Mouse (Mus musculus) c-Kit-negative CD71-positive TER-119-positive erythroid progenitor cells, embryonic 14.5 days (primary cell): Measurements from ENCODE around the gene Smg6.
"Not testable (repeated sequence)": the region's sequence is repeated elsewhere in the genome, so short reads cannot be mapped to it uniquely, and the experiment has no call there.

Experiments
- DNase-seq: peaks from one replicate; pipeline ENCODE4 v3.0.0-alpha.2; 2013; ENCODE audit warnings: low read depth, low spot score

Smg6 gene

DNA sequence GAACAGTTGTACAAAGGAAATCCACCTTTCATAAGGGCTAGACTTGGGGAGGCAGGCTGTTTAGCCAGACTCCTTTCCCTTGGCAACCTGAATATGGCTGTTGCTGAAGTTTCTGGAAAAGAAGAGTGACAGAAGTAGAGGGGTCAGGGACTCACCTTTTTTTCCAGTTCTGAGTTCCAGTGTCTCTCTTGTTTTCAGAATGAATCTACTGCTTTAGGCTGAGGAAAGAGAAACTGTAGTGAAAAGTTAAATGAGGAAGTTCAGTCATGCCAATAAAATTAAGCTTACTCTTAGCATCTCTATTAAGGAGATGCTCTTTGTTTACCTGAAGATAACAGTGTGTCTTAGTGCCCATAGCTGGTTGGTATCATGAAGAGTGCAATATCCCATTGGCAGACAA is 69.2 kb downstream of the Smg6 start:
- no peak for DNase-seq

DNA sequence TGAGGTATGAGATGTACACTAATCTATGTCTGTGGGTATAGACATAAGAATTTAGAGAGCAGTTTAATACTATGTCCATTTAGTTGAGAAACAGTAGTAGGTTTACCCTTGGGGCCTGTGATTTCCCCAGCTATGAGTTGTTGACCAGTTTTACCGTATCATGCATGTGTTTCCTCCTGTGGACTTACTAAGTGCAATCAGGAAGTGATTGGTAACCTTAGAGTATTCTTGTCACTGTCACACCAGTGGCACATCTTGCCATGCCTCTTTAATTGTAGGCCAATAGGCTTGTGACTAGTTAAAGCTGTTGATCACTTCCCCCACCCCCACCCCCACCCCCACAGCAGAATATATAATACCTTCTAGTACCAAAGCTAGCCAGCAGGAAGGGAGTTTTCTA is 70.9 kb downstream of the Smg6 start:
- DNase-seq = no peak

DNA sequence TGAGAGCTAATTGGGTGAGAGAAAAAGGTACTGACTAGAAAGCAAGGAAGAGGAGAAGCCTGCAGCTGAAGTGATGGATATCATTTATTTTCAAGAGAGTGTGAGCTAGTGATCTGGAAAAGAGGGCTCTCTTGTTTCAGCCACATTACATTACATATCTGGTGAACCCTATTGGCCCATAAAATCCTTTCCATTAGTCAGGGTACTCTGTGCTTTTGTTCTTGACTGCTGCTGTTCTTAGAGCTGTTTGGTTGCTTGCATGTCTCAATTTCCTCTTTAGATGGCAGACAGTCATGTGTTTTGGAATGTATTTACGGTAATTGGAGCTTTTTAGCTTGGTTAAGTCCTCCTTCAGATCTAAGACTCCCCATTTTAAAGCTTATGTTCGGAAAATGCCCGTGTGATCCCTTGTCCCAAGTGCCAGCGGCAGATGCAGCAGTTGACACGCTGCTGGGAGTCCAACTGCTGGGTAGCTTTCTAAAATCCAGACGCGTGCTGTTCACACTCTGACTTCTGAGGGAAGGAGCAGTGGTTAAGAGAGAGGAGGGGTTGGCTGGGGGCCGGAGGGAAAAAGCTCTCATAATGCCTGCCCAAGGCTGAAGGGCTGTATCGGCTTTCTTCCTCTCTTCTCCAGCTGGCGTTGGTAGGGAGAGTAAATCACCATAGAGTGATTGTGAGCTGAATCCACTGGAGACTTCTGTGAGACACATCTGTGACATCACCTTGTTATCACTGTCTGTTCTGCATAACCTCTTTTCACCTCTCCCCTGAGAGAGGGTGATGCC is 75.4 kb downstream of the Smg6 start:
- no peak for DNase-seq

DNA sequence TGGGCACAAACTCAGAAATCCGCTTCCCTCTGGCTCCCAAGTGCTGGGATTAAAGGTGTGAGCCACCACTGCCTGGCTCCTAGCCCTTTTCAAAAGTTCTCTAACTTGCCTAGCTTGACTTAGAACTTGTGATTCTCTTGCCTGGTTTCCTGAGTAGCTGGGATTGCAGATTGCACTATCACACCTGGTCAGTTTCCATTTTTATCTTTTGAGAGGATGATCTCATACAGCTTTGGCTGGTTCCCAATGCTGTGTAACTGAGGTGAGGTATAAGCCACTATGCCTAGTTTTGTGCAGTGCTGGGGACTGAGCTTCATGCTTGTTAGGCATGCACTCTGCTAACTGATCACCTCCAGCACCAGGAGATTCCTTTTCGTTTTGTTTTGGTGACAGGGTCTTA is 82.6 kb downstream of the Smg6 start:
- DNase-seq = no peak

DNA sequence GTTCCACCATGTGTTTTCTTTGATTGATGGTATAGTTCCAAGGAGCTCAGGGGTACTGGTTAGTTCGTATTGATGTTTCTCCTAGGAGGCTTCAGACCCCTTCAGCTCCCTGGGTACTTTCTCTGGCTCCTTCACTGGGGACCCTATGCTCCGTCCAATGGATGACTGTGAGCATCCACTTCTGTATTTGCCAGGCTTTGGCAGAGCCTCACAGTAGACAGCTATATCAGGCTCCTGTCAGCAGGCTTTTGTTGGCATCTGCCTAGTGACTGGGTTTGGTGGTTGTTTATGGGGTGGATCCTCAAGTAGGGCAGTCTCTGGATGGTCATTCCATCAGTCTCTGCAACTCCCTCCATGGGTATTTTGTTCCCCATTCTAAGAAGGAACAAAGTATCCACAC is 83.9 kb downstream of the Smg6 start:
- not testable (repeated sequence) for DNase-seq

DNA sequence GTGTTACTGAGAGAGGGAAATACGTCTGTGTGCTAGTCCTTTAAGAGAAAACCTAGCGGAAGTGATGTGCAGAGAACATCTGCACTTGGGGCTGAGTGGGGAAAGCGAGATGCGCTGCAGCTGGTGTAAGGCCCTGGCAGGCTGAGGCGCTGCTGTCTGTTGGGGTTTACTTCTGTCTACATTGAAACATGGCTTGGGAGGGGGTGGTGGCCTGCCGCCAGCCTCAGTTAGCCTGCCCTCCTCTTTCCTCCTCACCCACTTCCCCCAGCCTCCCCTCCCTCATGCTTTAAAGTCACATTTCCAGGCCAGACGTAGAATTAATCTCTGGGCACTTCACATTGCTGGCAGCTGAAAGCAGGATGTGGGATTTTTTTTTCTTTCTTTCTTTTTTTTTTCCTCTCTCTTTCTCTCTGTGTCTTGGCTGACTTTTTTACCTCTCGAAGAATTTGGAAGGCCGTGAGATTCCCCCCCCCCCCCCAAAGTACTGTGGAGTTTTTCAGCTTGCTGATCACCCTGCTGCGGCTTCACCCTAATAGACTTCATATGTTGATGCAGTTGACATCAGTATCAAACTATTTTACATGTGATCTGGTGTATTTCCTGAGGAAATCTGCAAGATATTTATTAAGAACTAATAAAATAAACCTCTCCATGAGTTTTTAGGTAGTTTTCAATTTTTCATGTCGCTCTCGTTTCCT is 87.5 kb downstream of the Smg6 start:
- no peak for DNase-seq

DNA sequence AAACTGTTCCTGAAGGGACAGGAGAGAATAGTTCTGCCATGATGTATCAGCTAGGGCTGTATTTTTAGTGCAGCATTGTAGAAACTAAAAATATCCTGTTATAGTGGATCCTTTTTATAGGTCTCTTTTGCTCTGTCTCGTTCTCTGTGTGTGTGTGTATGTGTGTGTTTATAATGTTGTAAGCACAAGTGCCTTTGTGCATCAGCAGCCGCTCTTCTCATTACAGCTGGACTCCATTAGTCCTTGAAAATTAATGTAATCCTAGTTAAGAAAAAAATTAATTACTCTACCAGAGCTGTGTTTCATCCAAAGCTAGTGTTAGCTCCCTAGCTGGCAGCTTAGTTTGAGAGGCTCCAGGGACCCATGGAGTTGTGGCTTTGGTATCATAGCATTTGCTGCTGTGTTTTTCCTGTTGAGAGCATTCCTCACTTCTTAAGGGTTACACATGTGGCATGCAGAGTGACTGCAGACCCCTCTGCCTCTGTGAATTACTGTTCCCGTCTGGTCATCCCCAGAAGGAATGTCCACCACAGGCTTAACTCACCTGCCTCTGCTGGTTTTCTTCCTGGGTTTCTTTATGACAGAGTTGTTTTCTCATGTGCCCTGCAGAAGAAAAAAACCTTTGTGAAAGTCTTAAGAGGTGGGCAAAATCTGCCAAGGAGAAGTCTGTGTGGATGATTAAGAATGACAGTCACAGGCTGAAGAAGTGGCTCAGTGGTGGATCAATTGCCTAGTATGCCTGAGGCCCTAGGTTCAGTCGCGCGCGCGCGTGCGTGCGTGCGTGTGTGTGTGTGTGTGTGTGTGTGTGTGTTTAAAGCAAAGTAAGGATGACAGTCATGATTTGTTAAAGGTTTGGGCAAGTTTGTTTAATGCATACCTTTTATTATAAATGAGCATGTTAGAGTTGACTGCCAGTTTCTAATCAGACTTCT is 88.4 kb downstream of the Smg6 start:
- no peak for DNase-seq

DNA sequence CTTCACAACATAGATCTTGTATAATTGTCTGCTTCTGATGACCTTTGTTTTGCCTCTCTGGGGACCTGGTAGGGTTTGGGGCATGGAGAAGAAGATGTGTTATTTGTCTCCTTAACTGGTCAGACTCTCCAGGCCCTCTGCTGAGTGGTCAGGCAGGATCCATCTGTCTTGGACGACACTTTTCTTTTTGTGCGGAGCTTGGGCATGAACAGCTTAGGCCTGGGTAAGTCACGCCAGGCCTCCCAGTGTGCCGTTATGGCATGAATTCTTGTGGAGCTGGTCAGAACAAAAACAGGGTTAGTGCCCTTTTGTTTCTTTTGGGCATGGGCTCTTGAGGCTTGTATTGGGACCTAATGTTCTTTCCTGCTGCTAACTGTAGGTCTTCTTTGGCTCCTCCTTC is 89.2 kb downstream of the Smg6 start:
- no peak for DNase-seq

DNA sequence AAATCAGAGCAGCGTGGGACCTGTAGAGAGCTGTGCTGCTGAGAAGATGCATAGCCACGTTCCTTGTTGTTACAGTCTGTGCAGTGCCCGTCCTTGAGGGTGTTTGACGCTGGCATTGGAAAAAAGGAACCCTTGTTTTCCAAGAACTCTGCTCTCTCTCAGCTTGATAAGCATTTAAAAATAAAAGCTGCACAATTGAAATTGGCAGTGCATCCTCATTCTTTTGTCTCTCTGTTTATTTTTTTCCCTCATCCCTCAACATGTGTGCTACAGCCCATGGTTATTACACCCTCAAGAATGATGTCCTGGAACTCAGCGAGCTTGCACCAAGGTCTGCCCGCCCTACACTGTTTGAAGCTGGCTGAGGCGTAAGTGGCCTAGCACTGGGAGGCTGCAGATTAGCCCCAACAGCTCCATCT is 89.8 kb downstream of the Smg6 start:
- DNase-seq = no peak

DNA sequence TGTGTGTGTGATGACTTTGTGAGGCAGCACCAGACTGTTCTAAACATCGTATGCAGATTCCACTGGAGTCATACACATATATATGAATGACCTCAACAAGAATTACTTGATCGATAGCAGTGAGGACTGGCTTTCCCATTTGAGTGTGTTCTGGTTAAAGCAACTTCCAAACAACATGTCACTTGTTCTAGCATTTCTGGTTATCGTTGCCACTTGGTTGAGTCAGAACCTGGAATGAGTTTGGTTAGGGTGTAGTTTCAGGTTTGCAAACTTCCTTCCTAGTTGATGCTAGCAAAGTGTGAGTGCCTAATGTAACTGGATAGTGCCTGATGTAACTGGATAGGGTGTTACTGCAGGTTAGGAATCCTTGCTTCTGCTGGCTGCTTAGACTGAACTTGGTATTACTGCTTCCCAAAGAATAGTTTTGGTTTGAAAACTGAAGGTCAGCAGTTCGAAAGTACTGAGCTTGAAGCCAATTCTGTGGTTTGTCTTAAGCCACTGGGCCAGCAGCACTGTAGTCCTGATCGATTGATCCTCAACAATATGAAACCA is 90.8 kb downstream of the Smg6 start:
- DNase-seq = no peak

DNA sequence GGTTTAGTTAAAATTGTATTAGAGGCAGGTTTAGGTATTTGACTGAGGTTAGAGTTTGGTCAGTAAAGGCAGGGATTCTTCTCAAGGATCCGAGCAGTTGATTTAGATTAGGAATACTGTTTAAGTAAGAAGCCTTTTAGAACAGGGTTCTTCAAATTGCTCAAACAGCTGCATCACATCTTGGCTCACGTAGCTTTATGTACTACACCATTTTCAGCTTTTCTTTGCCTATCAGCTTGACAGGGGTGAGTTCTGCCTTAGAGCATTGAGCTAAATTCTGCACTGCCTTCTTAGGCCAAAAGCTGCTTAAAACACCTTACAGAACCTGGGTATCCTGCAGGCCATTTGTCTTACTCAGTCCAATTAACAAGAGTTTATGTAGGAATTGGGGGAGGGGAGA is 92.2 kb downstream of the Smg6 start:
- DNase-seq = no peak

DNA sequence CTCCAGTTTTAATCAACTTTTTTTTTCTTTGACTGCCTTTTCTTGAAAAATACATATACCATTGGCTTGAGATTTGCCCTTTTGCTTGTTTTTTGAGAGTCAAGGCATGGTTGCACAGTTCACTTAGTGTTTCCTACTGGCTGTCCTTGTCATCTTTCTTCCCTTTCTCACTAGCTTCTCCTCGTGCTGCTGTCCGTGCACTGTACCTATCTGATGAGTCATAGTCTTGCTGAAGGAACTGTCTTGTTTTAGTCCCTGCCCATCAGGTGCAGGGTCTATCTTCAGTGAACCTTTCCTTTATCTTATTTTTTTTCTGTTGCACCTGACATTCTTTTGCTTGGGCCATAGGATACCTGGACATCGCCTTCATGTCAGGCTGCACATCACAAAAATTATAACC is 101.4 kb downstream of the Smg6 start:
- DNase-seq = no peak

DNA sequence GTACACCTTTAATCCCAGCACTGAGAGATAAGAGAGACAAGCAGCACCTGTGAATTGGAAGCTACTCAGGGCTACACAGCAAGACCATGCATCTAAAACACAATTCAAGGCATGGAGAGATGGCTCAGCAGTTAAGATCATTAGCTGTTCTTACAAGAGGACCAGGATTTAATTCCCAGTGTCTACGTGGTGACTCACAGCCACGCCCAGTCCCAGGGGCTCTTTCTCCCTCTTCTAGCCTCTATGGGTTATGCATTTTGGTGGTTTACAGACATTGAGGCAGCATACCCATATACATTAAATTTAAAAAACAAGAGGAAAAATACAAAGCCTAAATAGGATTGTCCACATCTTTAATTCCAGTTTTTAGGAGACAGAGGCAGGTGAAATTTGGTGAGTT is 102.0 kb downstream of the Smg6 start:
- no peak for DNase-seq

DNA sequence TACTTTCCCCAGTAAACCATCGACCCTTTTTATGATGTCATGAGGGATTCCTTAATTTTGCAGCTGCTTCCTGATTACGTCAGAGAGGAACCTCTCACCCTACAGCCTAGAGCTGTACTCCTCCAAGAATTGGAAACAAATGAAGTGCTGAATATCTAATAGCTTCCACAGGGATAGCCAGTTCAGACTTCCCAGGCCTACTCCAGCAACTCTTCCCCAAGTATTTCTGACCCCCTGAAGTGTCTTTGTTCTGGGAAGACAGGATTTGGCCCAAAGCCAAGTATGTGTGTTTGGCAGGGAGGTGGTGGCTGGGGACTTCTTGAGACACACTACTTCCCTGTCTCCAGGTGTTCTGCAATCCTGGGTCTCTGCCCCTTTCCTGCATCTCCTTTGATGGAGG is 105.6 kb downstream of the Smg6 start:
- DNase-seq = no peak

DNA sequence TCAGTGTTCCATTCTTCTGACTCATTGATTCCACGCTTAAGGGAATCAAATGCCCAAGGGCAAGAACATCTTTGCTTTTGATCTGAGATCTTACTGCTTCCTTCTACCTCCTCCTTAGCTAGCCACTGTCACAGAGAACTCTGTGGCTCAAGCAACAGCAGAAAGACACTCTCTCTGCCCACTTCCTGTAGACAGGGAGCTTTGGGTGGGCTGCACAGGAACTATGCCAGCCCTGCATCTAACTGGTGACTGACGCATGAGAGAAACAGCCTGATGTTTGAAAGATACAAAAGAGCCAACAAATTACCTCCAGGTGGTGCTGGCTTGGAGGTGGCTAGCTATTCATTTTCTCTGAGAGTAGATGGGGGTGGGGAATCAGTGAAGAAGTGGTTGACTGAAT is 107.3 kb downstream of the Smg6 start:
- DNase-seq = no peak

DNA sequence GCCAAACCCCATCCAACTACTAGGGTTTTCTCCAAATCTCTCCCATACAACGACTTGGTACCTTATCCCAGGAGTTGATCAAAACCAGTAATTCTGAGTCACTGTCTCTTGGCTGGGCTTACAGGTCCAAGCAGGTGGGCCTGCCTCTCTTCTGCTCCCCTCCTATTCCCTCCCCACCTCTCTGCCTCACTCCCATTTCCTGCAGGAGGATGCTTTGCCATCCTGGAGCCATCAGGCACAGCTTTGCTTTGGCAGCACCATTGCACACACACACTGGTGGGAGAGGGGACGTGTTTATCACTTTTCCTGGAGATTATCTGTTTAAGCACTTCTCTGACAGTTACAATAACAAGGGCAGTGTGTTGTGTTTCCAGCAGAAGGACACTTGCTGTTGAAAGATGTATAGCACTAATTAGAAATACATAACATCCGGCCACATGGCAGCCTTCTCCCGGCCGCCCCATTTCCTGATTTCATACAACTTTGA is 108.0 kb downstream of the Smg6 start:
- no peak for DNase-seq

DNA sequence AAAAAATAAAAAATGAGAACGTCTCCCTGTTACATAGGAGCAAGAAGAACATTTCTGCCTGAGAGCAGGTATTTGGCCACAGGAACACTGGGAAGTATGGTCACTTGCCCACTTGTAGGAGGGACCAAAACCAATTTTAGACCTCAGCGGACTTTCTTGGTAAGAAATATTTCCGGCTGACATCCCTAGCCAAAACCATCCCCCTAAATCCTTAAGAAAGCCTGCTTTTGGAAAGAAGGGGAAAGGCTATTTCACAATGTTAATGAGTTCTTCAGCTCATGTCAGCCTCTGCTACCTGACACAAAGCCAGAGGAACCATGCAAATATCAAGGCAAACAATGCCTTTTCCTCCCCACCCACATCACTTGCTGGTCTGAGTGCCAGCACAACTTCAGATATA is 108.5 kb downstream of the Smg6 start:
- no peak for DNase-seq

DNA sequence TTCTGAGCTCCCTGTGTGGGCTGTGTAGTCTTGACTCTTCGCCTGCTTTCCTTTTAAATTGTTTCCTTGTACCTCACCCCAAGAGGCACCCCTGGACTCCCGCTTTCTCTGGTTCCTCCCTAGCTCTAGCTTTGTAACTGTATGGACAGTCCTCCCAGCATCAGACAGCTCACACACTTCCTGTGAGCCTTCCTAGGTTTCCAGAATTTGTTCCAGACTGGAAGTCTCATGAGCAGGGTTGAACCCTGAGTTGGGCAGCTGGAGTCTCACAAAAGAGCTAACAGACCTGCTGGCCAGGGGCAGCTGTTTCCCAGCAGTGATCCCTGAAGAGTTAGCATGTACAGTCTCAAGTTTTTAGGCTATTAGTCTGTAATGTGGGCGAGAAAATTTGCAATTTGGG is 118.7 kb downstream of the Smg6 start:
- DNase-seq = no peak

DNA sequence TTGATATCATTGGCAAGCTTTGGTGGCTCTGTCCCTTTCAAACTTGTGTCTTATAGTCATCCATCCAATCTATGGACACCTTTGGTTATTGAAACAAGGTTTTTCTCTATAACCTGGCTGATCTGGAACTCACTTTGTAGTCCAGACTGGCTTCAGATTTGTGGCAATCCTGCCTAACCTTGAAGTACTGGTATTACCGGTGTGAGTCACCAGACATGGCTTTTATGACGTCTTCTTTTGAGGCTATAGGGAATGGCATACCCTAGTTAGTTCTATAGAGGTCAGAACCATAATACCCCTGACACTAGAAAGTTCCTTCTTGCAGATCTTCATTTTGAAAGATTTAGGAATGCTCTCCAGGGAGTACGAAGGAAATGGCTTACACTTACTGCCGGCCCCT is 120.2 kb downstream of the Smg6 start:
- DNase-seq = no peak

DNA sequence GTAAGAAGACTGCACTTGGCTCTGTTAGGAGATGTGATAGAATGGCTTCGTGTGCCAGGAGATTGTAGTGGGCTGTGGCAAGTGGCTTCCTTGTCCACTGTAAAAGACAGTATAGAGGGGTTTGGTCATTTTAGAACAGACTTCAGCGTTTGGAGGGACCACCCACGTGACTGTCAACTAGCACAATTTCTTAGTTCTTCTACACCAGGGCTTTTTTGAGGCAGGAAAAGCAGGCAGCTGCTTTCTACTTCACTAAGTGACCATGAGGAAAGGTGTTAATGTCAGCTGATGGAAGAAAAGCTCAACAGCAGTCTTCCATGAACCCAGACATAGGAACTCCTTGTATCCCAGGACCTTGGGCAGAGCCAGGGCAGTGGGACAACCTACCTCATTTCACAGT is 121.0 kb downstream of the Smg6 start:
- no peak for DNase-seq

DNA sequence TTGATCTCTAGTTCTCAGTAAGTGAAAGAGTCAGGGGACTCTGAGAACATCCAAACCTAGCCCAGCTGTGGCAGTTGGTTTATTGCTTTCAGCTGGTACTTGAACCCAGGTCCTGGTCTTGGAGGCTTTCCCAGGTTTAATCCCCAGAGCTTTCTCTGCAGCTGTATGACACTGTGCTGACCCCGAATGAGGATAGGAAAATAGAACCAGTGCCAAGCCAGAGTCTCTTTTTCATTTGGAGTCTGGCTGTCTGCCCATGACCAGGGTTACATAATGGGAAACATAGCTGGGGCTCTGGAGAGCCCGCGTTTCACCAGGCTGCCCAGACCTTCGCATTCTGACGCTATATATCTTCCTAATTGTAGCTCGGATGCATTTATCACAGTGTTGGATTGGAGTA is 121.4 kb downstream of the Smg6 start:
- DNase-seq = no peak
